Mouse (Mus musculus) spleen, postnatal 4 days (tissue): ENCODE results near the gene C130032M10Rik.
"Not testable (repeated sequence)": the region's sequence is repeated elsewhere in the genome, so short reads cannot be mapped to it uniquely, and the experiment has no call there.

ENCODE experiments used
- DNase-seq, 2 experiments: peaks; one replicate each; pipeline ENCODE4 v3.0.0; 2022; ENCODE audit warnings: low spot score in 2 of 2

The C130032M10Rik gene

GRCm38 (mm10) chr9:114518812-114519477 is 3.4 kb downstream of the C130032M10Rik start:
- DNase-seq = no peak

DNA sequence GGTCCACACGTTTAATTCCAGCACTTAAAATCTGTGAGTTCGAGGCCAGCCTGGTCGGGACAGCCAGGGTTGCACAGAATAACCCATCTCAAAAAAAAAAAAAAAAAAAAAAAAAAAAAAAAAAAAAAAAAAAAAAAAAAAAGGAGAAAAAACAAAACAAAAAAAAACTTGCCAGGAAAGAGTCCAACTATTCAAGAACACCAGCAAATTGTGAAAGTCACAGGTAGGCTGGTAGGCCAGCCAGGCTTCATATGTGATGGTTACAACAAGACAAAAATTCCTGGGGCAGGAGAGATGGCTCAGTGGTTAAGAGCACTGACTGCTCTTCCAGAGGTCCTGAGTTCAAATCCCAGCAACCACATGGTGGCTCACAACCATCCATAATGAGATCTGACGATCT is 5.0 kb downstream of the C130032M10Rik start:
- not testable (repeated sequence) for DNase-seq

DNA sequence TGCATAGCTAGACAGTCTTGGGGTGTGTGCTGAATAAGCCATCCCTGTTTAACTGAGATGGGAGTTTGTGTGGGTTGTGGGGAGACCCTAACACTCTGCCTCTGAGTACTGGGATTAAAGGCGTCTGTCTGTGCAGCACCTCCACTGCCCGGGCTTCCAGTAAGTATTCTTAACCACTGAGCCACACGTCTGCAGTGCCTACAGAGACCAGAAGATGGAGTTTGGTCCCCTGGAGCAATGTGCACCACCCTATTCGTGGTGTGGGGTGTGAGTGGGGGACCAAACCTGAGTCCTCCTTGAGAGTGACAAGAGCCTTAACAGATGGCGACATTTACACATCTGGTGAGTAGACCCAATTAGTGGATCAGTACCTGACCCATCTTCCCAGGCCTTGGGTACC is 6.5 kb downstream of the C130032M10Rik start:
- DNase-seq = no peak

DNA sequence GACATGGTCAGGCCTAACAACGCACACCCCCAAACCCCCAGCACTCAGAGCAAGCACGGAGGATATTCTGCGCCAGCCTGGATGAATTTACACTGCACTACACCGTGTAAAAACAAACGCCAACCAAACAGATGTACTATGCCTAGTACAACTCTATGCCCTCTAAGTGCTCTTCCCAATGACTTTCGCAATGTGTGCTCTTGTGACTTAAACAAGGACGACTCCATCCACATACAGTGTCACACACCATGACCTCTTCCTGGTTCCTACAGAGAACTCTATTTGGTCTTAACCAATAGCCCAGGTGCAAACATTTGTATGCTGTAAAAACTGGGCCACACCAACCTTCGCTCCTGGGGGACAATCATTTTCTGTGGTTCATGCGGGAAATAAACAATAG is 7.0 kb downstream of the C130032M10Rik start:
- DNase-seq = no peak

DNA sequence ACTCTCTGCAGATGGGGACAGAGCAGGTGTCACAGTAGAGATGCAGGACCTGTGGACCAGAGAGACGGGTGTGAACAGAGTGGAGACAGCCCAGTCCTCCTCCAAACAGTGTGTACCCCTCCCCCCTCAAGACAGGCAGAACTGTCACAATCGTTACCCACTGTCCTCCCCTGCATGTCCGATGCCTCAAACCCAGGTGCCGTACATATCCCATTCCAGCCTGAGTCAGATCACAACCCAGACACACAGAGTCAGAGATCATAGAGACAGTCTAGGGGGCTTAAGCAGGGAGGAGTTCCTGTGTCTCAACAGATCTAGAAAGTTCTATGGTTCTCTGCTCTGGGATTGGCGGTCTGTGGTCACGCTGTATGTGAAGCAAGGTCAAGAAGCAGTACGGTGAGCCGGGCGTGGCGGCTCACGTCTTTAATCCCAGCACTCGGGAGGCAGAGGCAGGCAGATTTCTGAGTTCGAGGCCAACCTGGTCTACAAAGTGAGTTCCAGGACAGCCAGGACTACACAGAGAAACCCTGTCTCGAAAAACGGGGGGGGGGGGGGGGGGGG is 9.7 kb downstream of the C130032M10Rik start:
- DNase-seq = no peak

- no peak for DNase-seq
Measured at GRCm38 (mm10) chr9:114525891-114526290, 10.4 kb downstream of the C130032M10Rik start.

DNA sequence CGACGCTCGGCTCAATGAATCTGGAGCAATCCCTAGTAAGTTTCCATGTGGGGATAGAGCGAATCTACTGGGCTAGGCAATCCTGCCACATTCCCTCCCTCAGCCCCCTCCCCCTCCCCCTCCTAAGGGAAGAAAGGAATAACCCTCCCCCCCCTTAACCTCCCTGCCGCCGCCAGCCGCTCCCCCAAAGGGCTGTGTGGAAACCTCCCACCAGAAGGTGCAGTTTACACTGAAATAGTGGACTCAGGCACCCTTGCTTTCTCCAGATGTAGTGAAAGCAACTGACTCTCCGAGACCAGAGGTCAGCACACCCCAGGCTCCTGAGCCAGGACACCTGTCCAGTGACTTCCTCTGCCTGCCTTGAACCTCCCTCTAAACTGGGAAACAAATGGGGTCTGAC is 11.1 kb downstream of the C130032M10Rik start:
- DNase-seq = no peak

GRCm38 (mm10) chr9:114527085-114527484 is 11.6 kb downstream of the C130032M10Rik start:
- peak; percentile 28 to 69 for DNase-seq

GRCm38 (mm10) chr9:114527992-114528679 is 12.6 kb downstream of the C130032M10Rik start:
- DNase-seq = no peak

DNA sequence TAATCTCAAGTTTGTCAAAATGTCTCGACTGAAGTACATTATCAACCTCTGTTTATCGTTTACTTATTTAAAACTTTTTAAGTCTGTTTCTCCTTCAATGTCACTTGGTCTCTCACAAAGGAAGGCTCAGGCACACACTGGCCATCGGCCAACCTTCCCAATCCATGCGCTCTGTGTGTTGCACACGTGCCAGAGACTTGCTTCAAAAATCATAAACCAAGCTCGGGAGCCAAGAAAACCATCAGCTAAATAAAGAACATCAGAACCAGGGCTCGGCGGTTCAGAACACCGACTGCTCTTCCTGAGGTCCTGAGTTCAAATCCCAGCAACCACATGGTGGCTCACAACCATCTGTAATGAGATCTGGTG is 13.2 kb downstream of the C130032M10Rik start:
- DNase-seq = no peak

- no peak for DNase-seq
Measured at GRCm38 (mm10) chr9:114531276-114531675, 15.8 kb downstream of the C130032M10Rik start.

DNA sequence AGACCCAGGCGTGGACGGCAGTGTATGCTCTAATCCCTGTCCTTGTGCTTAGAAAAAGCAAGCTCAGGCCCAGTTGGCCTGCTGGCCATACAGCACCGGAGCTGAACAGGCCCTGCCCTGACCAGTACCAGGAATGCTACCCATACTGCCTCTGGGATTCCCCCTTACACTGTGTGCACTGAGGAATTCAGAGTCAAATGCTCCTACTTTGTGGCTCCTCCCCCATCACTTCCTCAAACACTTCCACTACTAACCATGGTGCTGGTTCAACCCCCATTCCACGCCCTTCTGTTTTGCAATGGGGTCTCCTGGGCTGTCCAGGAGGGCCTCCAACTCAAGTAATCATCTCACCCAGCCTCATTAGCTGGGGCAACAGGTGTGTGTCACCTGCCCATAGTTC is 18.4 kb downstream of the C130032M10Rik start:
- DNase-seq = no peak

GRCm38 (mm10) chr9:114534747-114535517 is 19.4 kb downstream of the C130032M10Rik start:
- no peak for DNase-seq

- no peak for DNase-seq
Measured at GRCm38 (mm10) chr9:114536628-114537027, 21.1 kb downstream of the C130032M10Rik start.

- DNase-seq = no peak
Measured at GRCm38 (mm10) chr9:114538996-114539563, 23.6 kb downstream of the C130032M10Rik start.

- DNase-seq = no peak
Measured at GRCm38 (mm10) chr9:114541279-114541741, 25.8 kb downstream of the C130032M10Rik start.

GRCm38 (mm10) chr9:114543882-114544753 is 28.6 kb downstream of the C130032M10Rik start:
- no peak for DNase-seq

- DNase-seq = no peak
Measured at GRCm38 (mm10) chr9:114544754-114545393, 29.4 kb downstream of the C130032M10Rik start.

- no peak for DNase-seq
Measured at GRCm38 (mm10) chr9:114546765-114547164, 31.3 kb downstream of the C130032M10Rik start.

GRCm38 (mm10) chr9:114547643-114548077 is 32.2 kb downstream of the C130032M10Rik start:
- no peak for DNase-seq
